Mouse (Mus musculus) urinary bladder, adult 2 months (tissue): ENCODE results near the gene Evx2. TPM values are rescaled to one million over a fixed set of nuclear protein-coding genes. Genes with fewer than 3 reads are reported as not detected.

Experiments
- DNase-seq: peaks from one replicate; pipeline ENCODE4 v3.0.0; 2022; ENCODE audit warnings: low spot score
- polyA plus RNA-seq: library from polyadenylated mRNA; depleted of rRNA; stranded (reverse); fragments of >200 nt; gene quantifications from 2 replicates; pipeline ENCODE4 v1.2.3, GENCODE M21; 2012

Gene Evx2
- polyA plus RNA-seq, 1 experiment = 0.56 TPM

GRCm38 (mm10) chr2:74681594-74682531 is 22.5 kb upstream of the Evx2 start:
- peak; percentile 57 for DNase-seq

GRCm38 (mm10) chr2:74680561-74681398 is 21.4 kb upstream of the Evx2 start:
- DNase-seq = no peak

GRCm38 (mm10) chr2:74679980-74680379 is 20.6 kb upstream of the Evx2 start:
- no peak for DNase-seq

- peak; percentile 34 for DNase-seq
Observed at GRCm38 (mm10) chr2:74679596-74679971, 20.2 kb upstream of the Evx2 start.

GRCm38 (mm10) chr2:74678891-74679595 is 19.7 kb upstream of the Evx2 start, which contains the start of gene Hoxd11:
Gene Hoxd11 (plus strand): TSS chr2:74679557.
- no peak for DNase-seq

- DNase-seq = no peak
Observed at GRCm38 (mm10) chr2:74677106-74677505, 17.7 kb upstream of the Evx2 start.

GRCm38 (mm10) chr2:74676376-74677052 is 17.2 kb upstream of the Evx2 start:
- DNase-seq = no peak

- no peak for DNase-seq
Observed at GRCm38 (mm10) chr2:74675666-74676282, 16.4 kb upstream of the Evx2 start.

- no peak for DNase-seq
Observed at GRCm38 (mm10) chr2:74674881-74675665, 15.7 kb upstream of the Evx2 start, which contains the start of gene Hoxd12. Gene Hoxd12 (plus strand): TSS chr2:74675013.

- DNase-seq = no peak
Observed at GRCm38 (mm10) chr2:74673835-74674425, 14.6 kb upstream of the Evx2 start.

- DNase-seq = peak; percentile 51
Observed at GRCm38 (mm10) chr2:74672481-74673362, 13.4 kb upstream of the Evx2 start.

GRCm38 (mm10) chr2:74671847-74672246 is 12.5 kb upstream of the Evx2 start:
- no peak for DNase-seq

GRCm38 (mm10) chr2:74670632-74671188 is 11.4 kb upstream of the Evx2 start:
- DNase-seq = no peak

- DNase-seq = no peak
Observed at GRCm38 (mm10) chr2:74669650-74670235, 10.4 kb upstream of the Evx2 start.

GRCm38 (mm10) chr2:74669230-74669578 is 9.8 kb upstream of the Evx2 start:
- no peak for DNase-seq

GRCm38 (mm10) chr2:74668370-74669229 is 9.2 kb upstream of the Evx2 start:
- no peak for DNase-seq

GRCm38 (mm10) chr2:74667842-74668357 is 8.5 kb upstream of the Evx2 start, which contains the start of gene Hoxd13:
Gene Hoxd13 (plus strand): TSS chr2:74668310.
- no peak for DNase-seq
